ENCODE assay signal across 29 mouse cellular contexts in the genomic region with DNA sequence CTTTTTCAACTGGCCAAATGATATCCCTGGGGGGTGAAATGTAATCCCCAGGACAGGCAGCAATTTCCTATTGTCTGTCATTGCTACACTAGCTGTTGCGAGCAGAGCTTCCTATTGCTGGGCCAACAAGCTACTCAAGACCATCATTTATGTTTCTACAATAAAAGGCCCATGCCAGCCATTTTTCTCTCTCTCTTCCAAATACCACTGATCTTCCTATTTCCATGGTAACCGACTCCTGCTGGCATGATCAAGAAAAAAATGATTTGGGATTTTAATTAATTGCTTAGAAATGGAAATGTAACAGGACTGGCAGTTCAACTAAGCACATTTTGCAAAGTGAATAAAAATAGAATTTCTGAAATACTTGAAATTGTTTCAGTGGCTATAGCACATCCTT.
DNase-seq lines count a peak whose midpoint lies in the region; ATAC-seq and TF ChIP-seq lines count a peak whose summit lies in the region.
"Had no signal": no experiment of that assay in that cellular context is flagged by ENCODE, and none has a peak within 500 bp of the region (broad histone marks: within the 10 kb centered on the region; RNA-seq: fewer than 3 reads in every experiment).

No protein-coding gene starts in this region.

- H3K9ac ChIP-seq in hindbrain, postnatal 0 days (replicated peaks; ENCODE audit: low read length) = no peak overlapping the region
- no peak overlapping the region for H3K9ac ChIP-seq in hindbrain, embryonic 13.5 days
- H3K9ac ChIP-seq: heart, embryonic 15.5 days; liver, embryonic 14.5 days; neural tube, embryonic 15.5 days had no signal

- ATAC-seq in hindbrain, postnatal 0 days = no peak
- ATAC-seq in hindbrain, embryonic 13.5 days (ENCODE audit: low FRiP score) = no peak
- ATAC-seq: intestine, embryonic 16.5 days had no signal

- no peaks in the 10 kb centered on the region for H3K27me3 ChIP-seq in hindbrain, postnatal 0 days (ENCODE audit: insufficient read depth, low read length)
- no peaks in the 10 kb centered on the region for H3K27me3 ChIP-seq in hindbrain, embryonic 13.5 days
- H3K27me3 ChIP-seq: heart, embryonic 15.5 days; neural tube, embryonic 15.5 days had no signal

- H3K4me3 ChIP-seq in hindbrain, postnatal 0 days (ENCODE audit: low read length) = no peak overlapping the region
- H3K4me3 ChIP-seq in hindbrain, embryonic 13.5 days = no peak overlapping the region
- H3K4me3 ChIP-seq: erythroblast, embryonic 14.5 days; heart, embryonic 10.5 days; heart, embryonic 15.5 days; neural tube, embryonic 15.5 days had no signal

- TF ChIP-seq POLR2A in brain, embryonic 14.5 days (IDR thresholded peaks at IDR 0.05; ENCODE audit: borderline replicate concordance, extremely low read depth, insufficient read depth, insufficient read length, poor library complexity, severe bottlenecking) = no peak

- H3K36me3 ChIP-seq in hindbrain, postnatal 0 days (ENCODE audit: insufficient read depth, low read length) = no peaks in the 10 kb centered on the region
- H3K36me3 ChIP-seq in hindbrain, embryonic 13.5 days = no peaks in the 10 kb centered on the region
- H3K36me3 ChIP-seq: heart, embryonic 10.5 days; heart, embryonic 15.5 days; neural tube, embryonic 15.5 days had no signal

- WGBS in hindbrain, postnatal 0 days = 62% methylated on average over 2 of the region's 2 CpGs
- 59% methylated on average over 2 of the region's 2 CpGs for WGBS in hindbrain, embryonic 13.5 days

- peak; percentile 12 for DNase-seq in hindbrain, postnatal 0 days (ENCODE audit: low spot score)
- DNase-seq in brain, adult 2 months (ENCODE audit: low read depth, low spot score) = peak; percentile 25
- peak; percentile 65 for DNase-seq in brain, embryonic 14.5 days (ENCODE audit: low read depth)
- peak; percentile 12 for DNase-seq in layer of hippocampus, adult 9-11 months
- DNase-seq in cerebellum, postnatal 10 days = no peak
- DNase-seq in frontal cortex, postnatal 14 days (ENCODE audit: low spot score in 2 of 2) = no peak
- DNase-seq: adrenal gland, postnatal 25 days; B cell, adult 2 months; cerebellum, adult 11-12 months; cerebellum, adult 9-11 months; gastrocnemius, postnatal 25 days; heart, adult 11 months; kidney, adult 8-10 months; kidney, postnatal 10 days; liver; lung, adult 2 months; lung, postnatal 10 days; right cerebral cortex, postnatal 25 days; spleen, adult 18-20 months; thymus, adult 2 months; thymus, postnatal 36 days had no signal

- TF ChIP-seq CTCF in hindbrain, postnatal 0 days (IDR thresholded peaks at IDR 0.05; ENCODE audit: low read depth) = no peak
- no peak for TF ChIP-seq CTCF in brain, embryonic 14.5 days (IDR thresholded peaks at IDR 0.05; ENCODE audit: borderline replicate concordance, extremely low read depth, insufficient read depth, insufficient read length)

- H3K4me2 ChIP-seq in hindbrain, postnatal 0 days (ENCODE audit: low read depth, low read length) = no peak overlapping the region
- no peak overlapping the region for H3K4me2 ChIP-seq in hindbrain, embryonic 13.5 days
- H3K4me2 ChIP-seq: heart, embryonic 15.5 days; neural tube, embryonic 15.5 days had no signal

- no peak overlapping the region for H3K27ac ChIP-seq in hindbrain, postnatal 0 days
- no peak overlapping the region for H3K27ac ChIP-seq in hindbrain, embryonic 13.5 days
- H3K27ac ChIP-seq: heart, embryonic 10.5 days; heart, embryonic 15.5 days; liver, embryonic 14.5 days; macrophage; neural tube, embryonic 15.5 days had no signal

- no peaks in the 10 kb centered on the region for H3K4me1 ChIP-seq in hindbrain, postnatal 0 days (ENCODE audit: insufficient read depth, low read length)
- H3K4me1 ChIP-seq in hindbrain, embryonic 13.5 days (replicated peaks) = no peaks in the 10 kb centered on the region
- H3K4me1 ChIP-seq: heart, embryonic 10.5 days; heart, embryonic 15.5 days; neural tube, embryonic 15.5 days had no signal

- no peaks in the 10 kb centered on the region for H3K9me3 ChIP-seq in hindbrain, postnatal 0 days (ENCODE audit: low read length)
- H3K9me3 ChIP-seq in hindbrain, embryonic 13.5 days = no peaks in the 10 kb centered on the region
- H3K9me3 ChIP-seq: heart, embryonic 10.5 days; heart, embryonic 15.5 days; neural tube, embryonic 15.5 days had no signal

Comparison
In these comparisons a context has a peak if more than half of its experiments do, and no peak if none do; other contexts are left out.
1. DNase-seq: peak in hindbrain, postnatal 0 days (single experiment), brain, adult 2 months (single experiment), brain, embryonic 14.5 days (single experiment) and layer of hippocampus, adult 9-11 months (single experiment); none in cerebellum, postnatal 10 days (0 of 2) and frontal cortex, postnatal 14 days (0 of 2).